Mouse (Mus musculus): ENCODE measurements at regions not wholly inside any gene's neighbourhood (a gene's known extent, or its start where the extent isn't known, plus 50 kb on each side); places are given as distances from the start of the nearest gene placed in this dataset.

GRCm38 (mm10) chr16:76232680-76233079 lies 140.9 kb downstream of the Nrip1 start:
- DNase-seq (ENCODE audit: low read depth), result no peak

- DNase-seq (ENCODE audit: low read depth), result peak; percentile 20
Observed at GRCm38 (mm10) chr16:76232174-76232573, 141.5 kb downstream of the Nrip1 start.

GRCm38 (mm10) chr16:76230516-76231302 lies 142.9 kb downstream of the Nrip1 start:
- no peak for DNase-seq (ENCODE audit: low read depth)

- DNase-seq (ENCODE audit: low read depth), result no peak
Observed at GRCm38 (mm10) chr16:76228451-76228850, 145.2 kb downstream of the Nrip1 start.

- no peak for DNase-seq (ENCODE audit: low read depth)
Observed at GRCm38 (mm10) chr16:76226446-76226845, 147.2 kb downstream of the Nrip1 start.

- no peak for DNase-seq (ENCODE audit: low read depth)
Observed at GRCm38 (mm10) chr16:76225587-76226226, 147.9 kb downstream of the Nrip1 start.

GRCm38 (mm10) chr16:76224901-76225586 lies 148.6 kb downstream of the Nrip1 start:
- peak; percentile 52 for DNase-seq (ENCODE audit: low read depth)

- DNase-seq (ENCODE audit: low read depth), result no peak
Observed at GRCm38 (mm10) chr16:76223716-76224115, 149.9 kb downstream of the Nrip1 start.

GRCm38 (mm10) chr16:76222960-76223359 lies 150.7 kb downstream of the Nrip1 start:
- DNase-seq (ENCODE audit: low read depth), result no peak

GRCm38 (mm10) chr16:76220466-76220865 lies 153.2 kb downstream of the Nrip1 start:
- DNase-seq (ENCODE audit: low read depth), result no peak

- DNase-seq (ENCODE audit: low read depth), result no peak
Observed at GRCm38 (mm10) chr16:76219233-76219632, 154.4 kb downstream of the Nrip1 start.

- no peak for DNase-seq (ENCODE audit: low read depth)
Observed at GRCm38 (mm10) chr16:76218310-76219170, 155.1 kb downstream of the Nrip1 start.

GRCm38 (mm10) chr16:76216184-76216583 lies 157.4 kb downstream of the Nrip1 start:
- no peak for DNase-seq (ENCODE audit: low read depth)

GRCm38 (mm10) chr16:76215558-76215957 lies 158.1 kb downstream of the Nrip1 start:
- DNase-seq (ENCODE audit: low read depth), result no peak

- peak; percentile 89 for DNase-seq (ENCODE audit: low read depth)
Observed at GRCm38 (mm10) chr16:76201773-76202571, 171.7 kb downstream of the Nrip1 start.

GRCm38 (mm10) chr16:76200801-76201728 lies 172.6 kb downstream of the Nrip1 start:
- DNase-seq (ENCODE audit: low read depth), result no peak

GRCm38 (mm10) chr16:76200268-76200667 lies 173.4 kb downstream of the Nrip1 start:
- DNase-seq (ENCODE audit: low read depth), result peak; percentile 73

- DNase-seq (ENCODE audit: low read depth), result no peak
Observed at GRCm38 (mm10) chr16:76199006-76199405, 174.6 kb downstream of the Nrip1 start.

- no peak for DNase-seq (ENCODE audit: low read depth)
Observed at GRCm38 (mm10) chr16:76194291-76194690, 172.2 kb upstream of the Samsn1 start.

- DNase-seq (ENCODE audit: low read depth), result no peak
Observed at GRCm38 (mm10) chr16:76191135-76191534, 169.1 kb upstream of the Samsn1 start.
